Mouse (Mus musculus): ENCODE measurements at regions not wholly inside any gene's neighbourhood (a gene's known extent, or its start where the extent isn't known, plus 50 kb on each side); places are given as distances from the start of the nearest gene placed in this dataset.
A peak's percentile ranks its signal among the peaks of the same experiment; 100 is the strongest.

DNA sequence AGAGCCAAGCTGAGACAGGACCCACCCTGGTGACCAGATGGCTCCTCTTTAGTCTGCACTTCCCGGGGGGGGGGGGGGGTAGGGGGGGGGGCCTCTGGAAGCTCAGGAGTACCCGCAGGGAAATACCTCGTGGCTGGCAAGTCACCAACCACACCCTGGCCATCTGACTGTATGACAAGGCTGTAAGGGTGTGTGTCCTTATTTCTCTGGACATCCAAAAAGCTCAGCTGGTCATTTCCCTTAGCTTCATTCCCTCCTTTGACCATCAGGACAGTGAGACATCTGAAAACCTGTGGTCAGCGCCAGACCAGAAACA lies 329.9 kb upstream of the Jarid2 start:
- DNase-seq (ENCODE audit: low spot score), result no peak

DNA sequence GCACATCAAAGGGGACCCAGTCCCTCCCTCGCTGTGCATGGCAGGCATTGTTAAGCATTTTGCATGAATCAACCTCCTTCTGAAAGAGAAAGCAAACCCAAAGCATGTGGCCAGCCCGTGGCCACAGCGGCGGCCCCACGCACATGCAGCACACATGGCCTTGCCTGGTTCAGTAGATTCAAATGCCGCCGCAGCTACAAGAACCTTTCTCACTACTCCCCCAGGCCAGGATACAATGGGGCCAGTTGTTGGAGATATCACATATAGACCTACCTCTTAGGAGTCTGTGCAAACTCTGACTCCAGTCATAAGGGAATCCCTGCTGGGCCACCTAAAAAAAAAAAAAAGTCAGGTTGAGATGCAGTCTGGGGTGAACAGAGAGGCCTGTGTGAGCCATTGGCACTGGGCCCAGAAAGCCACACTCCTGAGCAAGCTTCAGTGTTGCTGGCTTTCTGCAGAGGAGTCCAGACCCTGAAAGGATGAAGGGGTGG lies 329.4 kb upstream of the Jarid2 start:
- no peak for DNase-seq (ENCODE audit: low spot score)

DNA sequence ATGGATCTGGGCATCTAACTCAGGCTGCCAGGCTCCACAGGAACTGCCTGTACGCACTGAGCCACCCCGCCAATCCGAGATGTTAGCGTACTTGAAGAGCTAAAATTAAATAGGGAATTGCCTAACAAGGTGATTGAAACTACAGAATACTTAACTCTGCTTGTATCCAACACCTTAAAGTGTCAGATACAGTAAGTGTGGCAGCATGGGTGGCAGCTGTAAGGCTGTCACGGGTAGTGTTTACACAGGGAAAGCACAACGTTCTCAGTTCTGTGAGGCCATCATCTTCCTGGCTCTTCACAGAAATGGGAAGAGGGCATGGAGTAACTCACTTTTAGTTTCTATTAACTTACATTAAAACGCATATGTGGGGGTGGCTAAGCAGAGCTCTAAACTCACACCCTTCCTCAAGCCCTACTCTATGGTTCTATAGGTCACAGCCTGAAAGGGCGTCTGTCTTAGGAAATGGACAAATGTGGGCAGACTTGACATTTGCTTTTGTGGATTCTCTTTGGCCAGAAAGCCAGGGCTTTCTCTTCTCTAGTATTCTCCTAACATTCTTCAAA lies 325.2 kb upstream of the Jarid2 start:
- no peak for DNase-seq (ENCODE audit: low spot score)

DNA sequence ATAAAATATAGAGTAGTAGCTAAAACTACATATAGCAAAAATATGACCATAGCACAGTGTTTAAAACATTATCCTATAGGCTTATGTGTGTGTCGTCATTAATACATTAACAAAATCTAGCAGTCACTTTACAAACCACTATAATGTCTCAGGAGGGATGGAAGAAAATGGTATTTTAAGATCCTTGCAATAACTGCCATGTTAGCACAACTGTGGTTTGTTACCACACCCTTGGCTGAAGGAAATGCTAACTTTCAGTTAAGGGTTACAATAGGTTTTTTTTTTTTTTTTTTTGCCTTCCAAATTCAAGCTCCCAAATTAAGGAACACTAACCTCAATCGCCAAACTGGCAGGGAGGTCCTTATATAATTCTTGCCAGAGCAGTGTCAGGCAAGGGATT lies 322.0 kb upstream of the Jarid2 start:
- no peak for DNase-seq (ENCODE audit: low spot score)

DNA sequence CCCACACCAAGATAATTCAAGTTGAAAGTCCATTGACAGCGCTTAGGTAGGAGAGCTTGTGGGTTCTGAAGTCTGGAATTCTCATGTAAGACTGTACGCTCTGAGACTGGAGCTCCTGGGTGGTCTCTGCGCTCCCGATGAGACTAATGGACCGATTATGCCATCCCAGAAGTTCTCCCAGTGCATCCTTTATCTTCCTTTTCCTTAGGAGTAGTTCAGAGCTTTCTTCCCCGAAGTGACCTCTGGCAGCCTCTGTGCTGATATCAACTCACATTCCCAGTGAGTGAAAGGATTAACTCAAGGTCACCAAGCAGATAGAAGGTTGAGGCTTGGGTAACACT lies 320.7 kb upstream of the Jarid2 start:
- no peak for DNase-seq (ENCODE audit: low spot score)

DNA sequence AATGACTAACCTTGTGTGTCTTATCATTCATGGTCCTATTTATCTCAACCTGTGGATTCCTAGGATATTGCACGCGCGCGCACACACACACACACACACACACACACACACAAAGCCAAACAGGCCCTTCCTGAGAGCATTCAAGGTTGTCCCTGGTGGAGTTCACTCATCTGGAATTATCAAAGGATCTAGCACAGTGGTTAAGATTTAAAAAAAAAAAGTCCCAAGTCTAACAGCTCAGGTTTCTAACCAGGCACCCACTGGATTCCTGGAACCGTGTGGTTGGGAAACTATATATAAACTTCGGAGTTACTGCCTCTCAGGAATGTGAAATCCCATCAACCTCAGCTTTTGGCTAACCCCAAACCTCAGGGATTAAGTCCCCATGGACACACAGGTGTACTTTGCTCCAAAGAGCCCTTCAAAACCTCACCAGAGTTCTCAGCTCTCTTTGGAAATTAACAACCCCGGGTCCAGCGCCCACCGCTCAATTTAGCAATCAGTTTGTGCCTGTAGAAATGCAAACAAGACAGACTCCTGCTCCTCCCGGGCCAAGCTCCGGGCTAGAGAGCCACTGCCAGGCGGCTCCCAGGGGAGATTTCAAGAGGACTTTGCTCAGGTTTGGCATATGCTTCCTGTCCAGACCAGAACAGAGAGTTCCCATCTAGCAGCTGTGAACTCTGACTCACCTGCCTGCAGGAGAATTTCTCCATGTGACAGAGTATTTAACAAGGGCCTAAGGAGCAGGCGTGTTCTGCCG lies 320.1 kb upstream of the Jarid2 start:
- DNase-seq (ENCODE audit: low spot score), result peak; percentile 51

DNA sequence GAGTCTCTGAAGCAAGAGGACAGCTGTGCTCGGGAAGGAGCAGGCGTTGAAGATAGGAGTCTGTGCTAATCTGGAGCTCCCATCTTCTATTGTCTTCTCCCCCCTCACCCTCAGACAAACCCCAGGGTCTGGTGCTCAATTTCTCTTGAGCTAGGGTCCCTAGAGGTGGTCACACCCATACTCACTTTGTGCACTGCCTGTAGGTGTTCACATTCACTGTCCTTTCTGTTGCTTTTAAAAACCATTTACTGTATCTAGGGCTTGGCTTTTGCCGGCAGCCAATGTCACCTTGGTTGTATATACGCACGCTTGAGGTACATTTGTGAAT lies 319.6 kb upstream of the Jarid2 start:
- DNase-seq (ENCODE audit: low spot score), result no peak

DNA sequence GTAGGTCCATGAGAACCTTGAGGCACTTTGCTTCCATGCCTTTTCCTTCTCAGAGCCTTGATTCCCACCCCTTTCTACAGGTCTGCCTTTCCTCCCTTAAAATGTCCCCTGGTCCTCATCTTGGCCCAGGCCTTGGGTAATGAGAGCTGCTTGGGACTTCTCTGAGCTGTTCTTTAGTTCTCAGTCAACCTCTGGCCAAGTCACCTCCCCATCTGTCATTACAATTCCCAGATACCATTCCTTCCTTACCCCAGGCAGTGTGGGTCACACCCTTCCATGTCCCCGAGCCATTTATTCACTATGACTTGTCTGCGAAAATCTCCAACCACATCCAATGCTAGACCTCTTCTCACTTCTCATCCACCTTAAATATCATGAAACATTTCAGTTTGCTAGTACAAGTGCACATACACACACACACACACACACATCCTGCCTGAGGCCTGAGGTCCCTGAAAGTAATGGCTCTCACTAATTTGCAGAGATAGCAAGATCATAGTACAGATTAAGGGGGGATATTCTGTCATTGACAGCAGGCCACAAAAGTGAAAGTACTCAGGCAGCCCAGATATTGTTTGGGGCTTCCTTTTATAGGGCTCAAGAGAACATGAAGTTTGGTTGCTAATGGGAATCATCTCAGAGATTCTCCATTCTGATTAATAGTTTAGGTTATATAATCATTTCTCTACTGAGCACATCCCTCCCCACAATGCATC lies 317.3 kb upstream of the Jarid2 start:
- DNase-seq (ENCODE audit: low spot score), result no peak

DNA sequence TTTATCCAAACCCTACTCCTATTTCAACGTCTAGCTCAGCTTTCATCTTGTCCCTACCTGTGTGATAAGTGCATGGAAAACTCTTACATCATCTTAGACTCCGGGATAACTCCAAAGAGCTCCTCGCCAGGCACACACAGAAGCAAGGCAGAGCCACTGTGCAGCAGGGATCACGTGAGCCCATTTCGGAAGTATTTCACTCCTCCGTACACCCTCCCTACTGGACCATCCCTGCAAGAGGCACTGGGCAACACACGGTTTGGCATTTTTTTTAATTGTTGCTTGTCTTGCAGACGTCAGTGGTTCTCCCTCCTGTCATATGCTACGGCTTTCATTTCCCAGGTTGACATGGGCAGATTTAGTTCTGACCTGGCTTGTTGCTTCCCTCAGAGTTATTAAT lies 316.0 kb upstream of the Jarid2 start:
- no peak for DNase-seq (ENCODE audit: low spot score)

DNA sequence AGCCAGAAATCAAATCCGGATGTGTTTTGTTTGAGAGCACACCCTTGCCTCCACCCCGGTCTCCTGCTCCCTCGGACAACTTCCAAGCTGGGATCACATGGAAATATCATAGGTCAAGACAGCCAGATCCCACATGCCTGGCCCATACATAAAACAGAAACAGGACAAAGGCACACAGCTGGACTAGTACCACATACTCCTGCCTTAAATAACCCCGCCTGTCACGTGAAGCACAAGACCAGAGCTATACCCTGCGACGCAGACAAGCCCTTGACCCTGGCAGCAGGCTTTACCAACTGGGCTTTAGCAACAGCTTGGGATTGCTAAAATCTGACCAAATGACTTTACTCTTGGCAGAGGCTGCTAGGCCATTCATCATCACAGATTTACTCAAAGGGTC lies 313.3 kb upstream of the Jarid2 start:
- peak; percentile 19 for DNase-seq (ENCODE audit: low spot score)

DNA sequence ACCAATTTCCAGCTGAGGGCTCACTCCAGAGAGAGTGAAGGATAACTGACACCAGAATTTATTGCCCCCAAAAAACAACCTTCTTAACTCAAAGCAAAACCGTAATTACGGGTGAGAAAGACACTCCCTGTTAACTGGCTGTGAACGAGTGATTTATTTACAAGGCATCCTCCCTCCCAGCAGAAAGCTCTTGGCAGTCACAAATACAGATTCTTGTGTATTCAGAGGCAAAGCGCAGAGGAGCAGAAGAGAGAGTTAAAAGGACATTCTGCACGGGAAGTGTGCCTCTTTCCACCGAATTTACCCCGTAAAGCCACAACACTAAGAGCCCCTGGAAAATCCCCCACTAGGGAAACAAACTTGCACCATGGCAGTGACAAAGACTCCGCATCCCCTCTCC lies 312.3 kb upstream of the Jarid2 start:
- DNase-seq (ENCODE audit: low spot score), result no peak

DNA sequence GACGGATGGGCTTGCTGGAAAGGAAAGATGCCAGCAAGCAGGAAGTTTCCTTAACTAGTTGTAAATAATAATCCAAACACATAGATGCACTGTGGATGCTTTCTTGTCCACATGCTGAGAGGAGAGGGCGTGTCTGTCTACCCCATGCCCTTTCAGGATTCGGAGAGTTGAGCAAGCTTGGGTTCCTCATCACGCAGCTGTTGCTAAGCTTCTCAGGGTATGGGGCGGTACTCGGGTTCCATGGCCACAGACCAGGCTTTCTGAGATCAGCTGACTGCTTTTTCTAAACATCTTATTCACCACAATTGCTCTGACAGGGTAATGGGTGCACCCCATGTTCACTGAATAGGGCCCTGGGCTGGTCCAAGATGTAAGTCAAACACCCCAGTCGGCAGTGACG lies 310.2 kb upstream of the Jarid2 start:
- DNase-seq (ENCODE audit: low spot score), result no peak

DNA sequence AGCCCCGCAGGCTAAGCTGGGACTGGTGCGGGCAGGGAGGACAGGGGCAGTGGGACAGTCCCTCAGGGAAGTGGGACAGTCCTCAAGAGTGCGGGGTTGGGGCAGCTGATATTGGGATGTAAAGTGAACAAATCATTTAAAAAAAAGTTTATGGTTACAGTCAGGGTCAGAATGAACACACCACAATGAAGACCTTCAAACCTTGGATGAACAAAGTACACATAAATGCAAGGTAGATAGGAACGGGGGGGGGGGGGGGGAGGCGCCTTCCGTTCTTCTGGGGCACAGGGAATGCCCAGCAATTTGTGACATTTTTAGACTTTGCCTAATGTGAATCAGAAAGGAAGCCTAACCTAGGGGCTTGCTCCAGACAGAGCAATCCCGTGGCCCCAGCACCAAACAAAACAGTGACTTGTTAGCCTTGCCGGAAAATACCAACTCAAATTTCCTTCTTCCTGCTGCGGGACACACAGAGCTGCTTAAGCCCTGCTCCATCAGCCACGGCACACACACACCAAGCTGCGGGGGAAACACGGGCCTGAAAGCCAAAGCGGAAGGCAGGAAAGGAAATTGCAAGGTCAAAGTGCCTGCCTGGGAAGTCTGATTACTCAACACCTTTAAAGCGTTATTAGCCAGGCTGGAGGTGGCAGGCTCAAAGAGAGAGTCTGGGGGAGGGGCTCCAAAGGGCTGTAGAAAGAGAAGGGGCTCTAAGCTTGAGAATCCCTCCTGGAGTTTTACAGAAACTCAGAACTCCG lies 309.6 kb upstream of the Jarid2 start:
- DNase-seq (ENCODE audit: low spot score), result no peak

DNA sequence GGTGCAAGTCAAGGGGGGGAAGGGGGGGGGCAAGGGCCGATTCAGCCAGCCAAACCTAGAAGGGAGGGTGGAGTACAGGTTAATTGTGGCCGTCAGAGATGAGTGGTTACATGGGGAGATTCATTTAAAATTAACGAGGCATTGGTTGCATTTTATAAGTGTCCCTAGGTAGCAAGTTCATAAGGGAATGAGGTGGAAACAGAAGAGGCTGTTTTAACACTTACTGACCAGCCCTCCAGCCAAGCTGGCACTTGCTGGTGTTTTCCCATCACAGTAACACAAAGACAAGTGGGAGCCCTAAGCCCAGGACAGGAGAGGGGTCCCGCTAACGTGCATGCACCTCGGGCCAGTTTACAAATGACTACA lies 309.1 kb upstream of the Jarid2 start:
- no peak for DNase-seq (ENCODE audit: low spot score)

DNA sequence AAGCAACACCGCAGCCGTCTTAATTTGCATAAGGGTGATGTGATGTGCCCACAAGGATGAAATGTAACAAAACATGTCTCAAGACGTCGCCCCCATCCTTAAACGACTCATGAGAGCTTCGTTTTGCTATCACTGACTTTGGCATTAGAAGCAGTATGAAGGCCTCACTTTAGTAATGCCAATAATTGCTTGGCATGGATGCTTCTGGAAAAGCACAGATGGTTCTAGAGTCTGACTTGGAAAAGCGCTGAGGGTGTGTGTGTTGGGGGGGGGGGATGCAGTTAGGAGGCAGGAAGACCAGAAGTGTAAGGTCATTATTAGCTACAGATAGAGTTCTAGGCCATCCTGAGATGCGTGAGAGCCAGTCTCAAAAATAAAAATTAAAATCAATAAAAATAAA lies 308.3 kb upstream of the Jarid2 start:
- DNase-seq (ENCODE audit: low spot score), result no peak

DNA sequence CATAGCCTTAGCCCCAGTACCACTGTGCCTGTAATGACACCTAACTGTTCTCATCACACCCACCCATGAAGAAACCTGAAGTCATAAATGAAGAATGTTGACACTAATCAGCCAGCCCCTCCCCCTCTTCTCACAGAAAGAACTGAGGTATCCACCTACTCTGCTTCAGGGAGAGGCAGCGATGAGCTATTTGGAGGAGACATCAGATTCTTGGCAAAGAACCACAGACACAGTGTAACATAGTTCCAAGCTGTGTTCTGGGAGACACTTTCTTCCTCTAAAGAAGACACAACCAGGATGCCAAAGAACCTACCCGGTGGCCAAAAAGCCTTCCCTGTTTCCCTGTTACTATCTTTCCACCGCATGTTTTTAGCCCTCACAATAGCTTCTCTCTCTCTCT lies 307.8 kb upstream of the Jarid2 start:
- DNase-seq (ENCODE audit: low spot score), result no peak

DNA sequence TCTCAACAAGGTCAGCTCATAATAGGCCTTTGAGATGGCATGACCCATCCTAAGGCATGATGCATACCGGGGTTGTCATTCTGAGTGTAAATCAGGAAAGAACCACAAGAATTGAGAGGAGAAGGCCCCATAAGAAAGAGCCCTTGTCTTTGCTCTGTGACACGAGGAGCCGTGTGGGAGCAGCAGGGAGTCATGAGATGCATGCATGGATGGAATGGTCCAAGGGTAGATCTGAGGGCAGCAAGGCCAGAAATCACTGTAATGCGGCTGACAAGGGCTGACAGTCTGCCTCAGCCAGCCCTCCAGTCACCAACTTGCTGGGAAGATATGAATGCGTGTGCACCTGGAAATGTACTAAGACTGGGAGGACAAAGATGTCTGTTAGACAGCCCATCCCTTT lies 307.4 kb upstream of the Jarid2 start:
- DNase-seq (ENCODE audit: low spot score), result no peak

DNA sequence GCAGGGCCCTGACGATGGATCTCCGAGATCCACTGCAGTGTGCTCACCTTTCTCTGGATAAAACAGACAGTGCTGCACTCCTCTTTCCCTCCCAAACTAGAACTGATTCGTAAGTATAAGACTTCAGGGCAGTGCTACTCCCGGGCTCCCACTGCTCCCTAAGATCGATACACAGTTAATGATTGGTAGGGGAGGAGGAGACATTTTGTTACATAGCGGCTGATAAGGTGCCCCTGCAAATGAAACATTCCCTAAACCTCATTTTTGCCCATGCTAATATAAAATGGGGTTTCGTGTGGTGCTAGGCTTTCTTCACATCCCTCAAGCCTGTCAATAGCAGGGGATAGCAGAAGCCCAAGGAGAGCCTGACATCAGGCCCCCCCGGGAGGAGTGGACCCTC lies 298.8 kb upstream of the Jarid2 start:
- no peak for DNase-seq (ENCODE audit: low spot score)

DNA sequence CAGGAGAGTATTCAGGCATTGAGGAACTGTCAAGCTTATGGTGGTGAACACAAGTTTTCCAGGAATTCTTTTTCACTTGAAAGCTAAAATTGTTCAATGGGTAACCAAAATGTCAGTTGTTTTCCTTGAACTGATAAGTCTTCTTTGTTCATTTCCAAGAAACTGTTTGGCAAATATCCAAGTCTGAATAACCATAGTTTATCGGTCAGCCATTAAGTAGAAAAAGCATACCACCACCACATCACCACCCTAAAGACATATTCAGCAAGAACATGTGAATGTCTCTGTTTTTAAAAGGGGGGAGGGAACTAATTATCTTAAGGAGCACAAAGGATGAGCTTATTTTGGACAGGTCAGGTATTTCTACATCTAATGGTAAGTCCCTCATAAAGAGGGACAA lies 291.6 kb upstream of the Jarid2 start:
- DNase-seq (ENCODE audit: low spot score), result no peak

DNA sequence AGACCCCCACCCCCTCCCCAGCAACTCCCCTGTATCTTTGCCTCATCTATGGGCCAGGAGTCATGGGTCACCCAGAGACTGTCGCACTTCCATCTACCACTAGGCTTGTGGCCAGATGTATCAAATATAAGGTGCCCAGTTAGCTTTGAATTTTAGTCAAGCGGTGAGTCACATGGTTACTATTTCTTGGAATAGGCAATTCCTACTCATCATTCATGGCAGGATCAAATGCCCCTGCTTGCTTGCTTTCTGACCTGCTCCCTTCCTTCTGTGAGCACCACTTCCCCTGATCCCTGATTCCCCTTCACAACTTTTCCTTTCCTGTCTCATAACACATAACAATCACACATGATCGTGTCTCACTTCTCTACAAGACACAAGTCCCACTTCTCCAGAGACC lies 288.2 kb upstream of the Jarid2 start:
- no peak for DNase-seq (ENCODE audit: low spot score)

DNA sequence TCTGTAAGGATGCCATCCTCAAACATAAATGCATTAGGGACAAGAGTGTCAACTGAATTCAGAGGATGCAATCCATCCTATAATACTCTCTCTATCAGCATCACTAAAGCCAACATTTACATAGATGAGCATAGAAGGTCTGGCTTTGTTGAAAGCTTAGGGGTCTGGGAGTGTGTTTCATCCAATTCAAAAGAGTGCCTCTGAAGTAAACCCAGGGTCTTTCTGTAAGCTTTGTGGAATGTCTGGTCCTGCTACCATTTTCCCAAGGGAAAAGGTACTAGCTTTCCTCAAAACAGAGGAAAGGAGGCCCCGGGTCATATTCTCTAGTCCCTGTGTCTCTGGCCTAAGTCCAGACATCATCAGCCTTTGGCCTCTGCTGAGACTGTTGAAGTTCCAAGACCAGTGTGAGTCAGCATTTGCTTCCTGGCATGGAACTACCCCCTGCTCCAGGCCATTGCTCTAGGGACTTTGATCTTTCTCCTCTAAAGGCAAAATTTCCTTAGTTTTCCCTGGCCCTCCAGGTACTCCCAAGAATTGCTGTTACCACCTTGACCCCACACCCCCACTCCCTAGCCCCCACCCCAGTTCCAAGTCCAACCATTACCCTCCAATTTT lies 280.0 kb upstream of the Jarid2 start:
- DNase-seq (ENCODE audit: low spot score), result peak; percentile 11

DNA sequence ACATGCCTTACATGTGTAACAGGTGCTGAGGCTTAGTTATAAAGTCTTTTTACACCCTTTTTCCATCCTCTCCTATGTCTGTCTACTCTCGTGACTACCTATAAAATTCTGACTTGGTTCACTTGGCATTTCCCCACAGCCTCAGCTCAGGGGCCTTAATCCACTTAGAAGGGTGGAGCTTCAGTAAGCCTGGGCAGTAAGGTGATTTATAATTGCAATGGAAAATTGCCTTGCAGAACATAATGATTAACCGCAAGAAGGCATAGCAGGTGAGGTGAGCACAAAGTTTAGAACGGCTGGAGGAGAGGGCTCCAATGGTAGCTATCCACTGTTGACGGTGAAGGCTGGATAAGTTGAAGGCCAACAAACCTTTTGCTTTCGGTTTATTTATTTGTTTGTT lies 278.1 kb upstream of the Jarid2 start:
- no peak for DNase-seq (ENCODE audit: low spot score)

DNA sequence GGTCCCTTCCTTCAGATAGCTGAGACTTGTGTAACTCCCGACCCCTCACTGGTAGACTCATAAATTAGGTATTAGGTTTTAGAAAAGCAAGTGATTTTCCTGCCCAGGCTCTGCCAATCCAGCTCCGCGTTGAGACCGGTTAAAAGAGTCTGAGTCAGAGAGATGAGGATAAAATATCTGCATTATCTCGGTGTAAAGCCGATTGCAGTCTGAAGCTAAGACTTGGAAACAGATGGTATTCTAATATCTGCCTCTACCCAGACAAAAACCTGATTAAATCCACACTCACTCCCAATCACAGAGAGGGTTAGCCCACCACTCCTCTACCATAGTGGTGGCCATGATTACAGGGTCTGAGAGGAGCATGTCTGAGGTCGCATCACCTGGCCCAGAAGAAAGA lies 276.1 kb upstream of the Jarid2 start:
- no peak for DNase-seq (ENCODE audit: low spot score)
